Mouse (Mus musculus) heart, embryonic 15.5 days (tissue): ENCODE measurements at regions not wholly inside any gene's neighbourhood (a gene's known extent, or its start where the extent isn't known, plus 50 kb on each side); places are given as distances from the start of the nearest gene placed in this dataset.
"Not testable (repeated sequence)": the region's sequence is repeated elsewhere in the genome, so short reads cannot be mapped to it uniquely, and the experiment has no call there.

Experiments used
- ATAC-seq: fragments of 200-750 bp; cut with Nextera tagmentation; replicated peaks from 2 replicates; pipeline ENCODE4 v1.8.0; 2017; ENCODE audit warnings: low read depth, moderate TSS enrichment; ENCODE audit not compliant: insufficient number of reproducible peaks, insufficient read depth, low FRiP score
- H3K27ac ChIP-seq: fragments of 300-500 bp; sonication (generic); 2 replicates; pipeline ENCODE4 v1.5.1; 2015; ENCODE audit warnings: mild to moderate bottlenecking, inconsistent platforms
- H3K27me3 ChIP-seq: fragments of 300-500 bp; sonication (generic); 2 replicates; pipeline ENCODE4 v1.6.1; 2015; ENCODE audit warnings: inconsistent platforms
- H3K36me3 ChIP-seq: fragments of 300-500 bp; sonication (generic); 2 replicates; pipeline ENCODE4 v1.6.1; 2015; ENCODE audit warnings: mild to moderate bottlenecking, inconsistent platforms
- H3K4me1 ChIP-seq: fragments of 300-500 bp; sonication (generic); replicated peaks from 2 replicates; pipeline ENCODE4 v1.6.1; 2015; ENCODE audit warnings: inconsistent platforms
- H3K4me2 ChIP-seq: fragments of 300-500 bp; sonication (generic); 2 replicates; pipeline ENCODE4 v1.6.1; 2015; ENCODE audit warnings: inconsistent platforms, mild to moderate bottlenecking, moderate library complexity
- H3K4me3 ChIP-seq: fragments of 300-500 bp; sonication (generic); 2 replicates; pipeline ENCODE4 v1.5.1; 2015; ENCODE audit warnings: mild to moderate bottlenecking, inconsistent platforms
- H3K9ac ChIP-seq: fragments of 300-500 bp; sonication (generic); 2 replicates; pipeline ENCODE4 v1.6.1; 2015; ENCODE audit warnings: mild to moderate bottlenecking, inconsistent platforms
- H3K9me3 ChIP-seq: fragments of 300-500 bp; sonication (generic); replicated peaks from 2 replicates; pipeline ENCODE4 v1.6.1; 2016; ENCODE audit warnings: inconsistent platforms
- WGBS: fragments of 180-500 bp; shearing (Covaris S2); methylation state at CpG from one replicate; pipeline ENCODE4 v1.1.7; 2015; ENCODE audit warnings: mixed read lengths; 5-methylcytosine and 5-hydroxymethylcytosine counted together

- H3K4me1 ChIP-seq: peaks cover 7% of the 10 kb centered on the region; the same call in 1 of the 2 replicates
- H3K9me3 ChIP-seq: no peaks in the 10 kb centered on the region
- H3K27me3 ChIP-seq: no peaks in the 10 kb centered on the region
- ATAC-seq: no peak
- no peak overlapping the region for H3K9ac ChIP-seq
- H3K4me2 ChIP-seq: no peak overlapping the region
- no peaks in the 10 kb centered on the region for H3K36me3 ChIP-seq
- no peak overlapping the region for H3K4me3 ChIP-seq
- 77% methylated on average over 14 of the region's 14 CpGs for WGBS
- H3K27ac ChIP-seq: no peak overlapping the region
Observed at GRCm38 (mm10) chr10:99595659-99596058, 163.8 kb downstream of the Csl start.

DNA sequence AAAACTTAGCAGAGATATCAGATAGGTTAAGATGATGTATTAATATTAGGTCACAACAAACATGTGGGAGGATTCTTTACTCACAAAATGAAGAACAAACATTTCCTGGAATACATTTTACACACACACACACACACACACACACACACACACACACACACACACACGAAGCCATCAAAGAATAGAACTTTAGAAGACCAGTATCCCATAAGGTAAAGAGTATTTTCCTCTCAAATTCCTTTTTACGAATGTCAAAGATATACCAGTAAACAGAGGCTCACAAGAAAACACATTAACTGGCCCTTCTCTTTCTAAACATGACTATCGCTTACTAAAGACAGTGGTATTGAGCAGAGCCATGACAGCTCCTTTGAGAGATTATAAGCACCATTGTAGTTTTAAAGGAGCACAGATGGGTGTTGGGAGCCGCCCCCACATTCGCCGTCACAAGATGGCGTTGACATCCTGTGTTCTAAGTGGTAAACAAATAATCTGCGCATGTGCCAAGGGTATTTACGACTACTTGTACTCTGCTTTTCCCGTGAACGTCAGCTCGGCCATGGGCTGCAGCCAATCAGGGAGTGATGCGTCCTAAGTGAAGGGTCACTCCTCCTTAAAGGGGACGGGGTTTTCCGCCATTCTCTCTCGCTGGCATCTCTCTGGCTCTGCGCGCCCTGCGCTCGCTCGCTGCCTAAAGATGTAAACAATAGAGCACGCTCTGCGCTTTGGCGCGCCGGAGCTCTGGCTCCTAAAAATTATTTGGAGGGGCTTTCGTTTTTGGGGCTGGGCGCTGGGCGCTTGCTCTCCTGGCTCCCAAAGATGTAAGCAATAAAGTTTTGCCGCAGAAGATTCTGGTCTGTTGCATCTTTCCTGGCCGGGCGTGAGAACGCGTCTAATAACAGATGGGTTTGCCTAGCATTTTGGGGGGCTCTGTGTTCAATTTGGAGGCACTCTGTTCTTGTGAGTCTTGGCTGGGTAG lies 160.0 kb downstream of the Csl start:
- not testable (repeated sequence) for ATAC-seq, H3K27ac ChIP-seq, H3K4me1 ChIP-seq, H3K36me3 ChIP-seq, H3K9me3 ChIP-seq, H3K27me3 ChIP-seq
- peak overlapping the region; percentile 38 for H3K9ac ChIP-seq
- peak overlapping the region; percentile 56 for H3K4me2 ChIP-seq
- 40% methylated on average over 27 of the region's 34 CpGs for WGBS
- H3K4me3 ChIP-seq: peak overlapping the region; percentile 50

GRCm38 (mm10) chr10:99602331-99602730 lies 157.1 kb downstream of the Csl start:
- Histone ChIP-seq H3K4me2 (no peak overlapping the region), H3K27ac (no peak overlapping the region), H3K36me3 (no peaks in the 10 kb centered on the region), H3K9ac (no peak overlapping the region), H3K9me3 (no peaks in the 10 kb centered on the region), H3K4me1 (no peaks in the 10 kb centered on the region), H3K27me3 (no peaks in the 10 kb centered on the region), H3K4me3 (no peak overlapping the region)
- 77% methylated on average over 5 of the region's 5 CpGs for WGBS
- no peak for ATAC-seq

- Histone ChIP-seq H3K9me3 (no peaks in the 10 kb centered on the region), H3K4me2 (no peak overlapping the region), H3K27me3 (no peaks in the 10 kb centered on the region), H3K4me3 (no peak overlapping the region), H3K27ac (no peak overlapping the region), H3K36me3 (no peaks in the 10 kb centered on the region), H3K9ac (no peak overlapping the region), H3K4me1 (no peaks in the 10 kb centered on the region)
- 82% methylated on average over 1 of the region's 1 CpGs for WGBS
- ATAC-seq: no peak
Observed at GRCm38 (mm10) chr10:99604172-99604571, 155.3 kb downstream of the Csl start.

- no peaks in the 10 kb centered on the region for H3K9me3 ChIP-seq
- H3K4me3 ChIP-seq: no peak overlapping the region
- H3K27me3 ChIP-seq: no peaks in the 10 kb centered on the region
- ATAC-seq: no peak
- H3K27ac ChIP-seq: no peak overlapping the region
- no peaks in the 10 kb centered on the region for H3K36me3 ChIP-seq
- WGBS: 87% methylated on average over 10 of the region's 10 CpGs
- no peak overlapping the region for H3K4me2 ChIP-seq
- H3K4me1 ChIP-seq: no peaks in the 10 kb centered on the region
- no peak overlapping the region for H3K9ac ChIP-seq
Observed at GRCm38 (mm10) chr10:99608477-99608876, 151.0 kb downstream of the Csl start.

DNA sequence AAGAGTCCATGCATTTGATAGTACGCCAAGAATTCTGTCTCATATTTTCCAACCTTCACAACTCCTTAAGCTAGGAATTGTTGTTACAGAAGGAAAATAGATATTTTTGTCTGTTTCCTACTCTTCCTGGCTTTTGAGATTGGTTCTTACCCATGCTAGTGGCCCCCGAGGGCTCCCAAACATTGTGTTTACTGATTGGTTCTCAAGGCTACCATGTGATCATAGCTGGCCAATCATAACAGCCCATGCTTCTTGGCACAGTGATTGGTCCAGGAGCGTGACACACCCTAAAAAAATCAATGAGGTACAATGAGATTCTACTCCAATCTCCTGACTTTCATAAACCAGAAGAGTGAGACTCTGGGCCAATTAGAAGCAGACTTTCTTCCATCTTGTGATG lies 150.0 kb downstream of the Csl start:
- H3K4me3 ChIP-seq: no peak overlapping the region
- no peaks in the 10 kb centered on the region for H3K9me3 ChIP-seq
- WGBS: 90% methylated on average over 3 of the region's 3 CpGs
- H3K27me3 ChIP-seq: no peaks in the 10 kb centered on the region
- H3K4me1 ChIP-seq: no peaks in the 10 kb centered on the region
- H3K9ac ChIP-seq: no peak overlapping the region
- no peak overlapping the region for H3K4me2 ChIP-seq
- no peaks in the 10 kb centered on the region for H3K36me3 ChIP-seq
- no peak for ATAC-seq
- H3K27ac ChIP-seq: no peak overlapping the region

- H3K36me3 ChIP-seq: no peaks in the 10 kb centered on the region
- no peak overlapping the region for H3K9ac ChIP-seq
- WGBS: 76% methylated on average over 4 of the region's 4 CpGs
- no peaks in the 10 kb centered on the region for H3K4me1 ChIP-seq
- no peak overlapping the region for H3K4me2 ChIP-seq
- H3K27ac ChIP-seq: no peak overlapping the region
- no peak overlapping the region for H3K4me3 ChIP-seq
- no peaks in the 10 kb centered on the region for H3K27me3 ChIP-seq
- no peaks in the 10 kb centered on the region for H3K9me3 ChIP-seq
- no peak for ATAC-seq
Observed at GRCm38 (mm10) chr10:99610890-99611289, 148.6 kb downstream of the Csl start.

DNA sequence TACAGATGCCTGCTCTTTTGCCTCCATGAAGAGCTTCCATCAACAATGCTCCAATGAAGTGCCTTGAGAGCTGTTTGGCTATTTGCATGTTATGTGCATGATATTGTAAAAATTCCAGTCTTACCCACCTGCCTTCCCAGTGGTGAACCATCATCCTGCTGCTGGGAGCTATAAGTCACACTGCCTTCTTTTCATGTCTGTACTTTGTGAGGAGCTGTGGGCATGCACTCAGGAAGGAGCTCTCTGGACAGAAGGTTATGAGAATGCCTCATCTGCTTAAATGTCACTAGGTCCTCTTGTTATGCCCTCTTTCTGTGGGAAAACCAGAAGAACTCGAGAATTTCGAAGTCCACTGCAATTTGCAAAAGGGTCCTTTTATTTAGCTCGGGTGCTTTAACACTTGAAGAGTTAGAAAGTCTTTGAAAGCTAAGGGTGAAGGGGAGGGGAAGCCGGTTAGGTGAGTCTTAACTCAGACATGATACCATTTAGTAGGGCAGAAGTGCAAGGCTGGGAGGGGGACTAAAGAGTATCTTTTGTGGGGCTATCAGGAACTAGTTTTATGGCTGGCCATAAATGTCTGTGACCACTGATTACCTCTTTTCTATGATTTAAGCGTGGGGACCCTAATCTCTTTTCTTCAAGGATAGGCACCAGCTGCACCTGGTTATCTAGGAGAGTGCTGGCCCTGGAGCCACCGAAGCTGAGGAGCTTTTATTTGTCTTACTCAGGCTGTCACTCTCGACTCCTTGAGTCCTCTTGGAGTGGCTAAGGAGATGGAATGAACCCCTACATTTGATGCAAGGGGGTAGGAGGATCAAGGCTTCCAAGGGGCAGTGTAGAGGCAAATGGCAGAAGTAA lies 144.8 kb downstream of the Csl start:
- H3K4me3 ChIP-seq: no peak overlapping the region
- no peaks in the 10 kb centered on the region for H3K4me1 ChIP-seq
- no peak overlapping the region for H3K9ac ChIP-seq
- no peak for ATAC-seq
- H3K27ac ChIP-seq: no peak overlapping the region
- no peaks in the 10 kb centered on the region for H3K27me3 ChIP-seq
- WGBS: 48% methylated on average over 7 of the region's 7 CpGs
- H3K9me3 ChIP-seq: no peaks in the 10 kb centered on the region
- H3K4me2 ChIP-seq: no peak overlapping the region
- no peaks in the 10 kb centered on the region for H3K36me3 ChIP-seq

- Histone ChIP-seq H3K36me3 (no peaks in the 10 kb centered on the region), H3K4me1 (no peaks in the 10 kb centered on the region), H3K9me3 (no peaks in the 10 kb centered on the region), H3K4me3 (no peak overlapping the region), H3K27me3 (no peaks in the 10 kb centered on the region), H3K4me2 (no peak overlapping the region), H3K27ac (no peak overlapping the region), H3K9ac (no peak overlapping the region)
- WGBS: 78% methylated on average over 8 of the region's 8 CpGs
- ATAC-seq: no peak
Observed at GRCm38 (mm10) chr10:99615371-99615770, 144.1 kb downstream of the Csl start.

DNA sequence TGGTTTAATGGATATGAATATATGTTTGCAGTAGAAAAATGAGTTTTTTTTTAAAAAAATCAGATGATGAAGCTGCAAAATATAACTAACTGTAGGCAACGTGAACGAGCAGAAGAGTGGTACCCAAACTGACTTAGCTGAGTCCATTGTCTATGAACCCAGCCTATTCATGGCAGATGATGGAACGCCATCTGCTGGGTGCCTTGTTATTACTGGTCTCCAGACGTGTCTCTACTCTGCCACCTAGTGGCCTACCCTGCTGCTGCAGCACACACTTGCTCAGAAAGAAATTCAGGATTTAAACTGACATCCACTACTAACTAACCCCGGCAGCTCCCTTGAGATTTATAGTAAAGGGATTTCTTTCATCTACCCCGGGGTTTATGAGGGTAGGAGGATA lies 143.7 kb downstream of the Csl start:
- Histone ChIP-seq H3K36me3 (no peaks in the 10 kb centered on the region), H3K9me3 (no peaks in the 10 kb centered on the region), H3K27ac (no peak overlapping the region), H3K4me2 (no peak overlapping the region), H3K9ac (no peak overlapping the region), H3K27me3 (no peaks in the 10 kb centered on the region), H3K4me1 (no peaks in the 10 kb centered on the region), H3K4me3 (no peak overlapping the region)
- no peak for ATAC-seq
- WGBS: 15% methylated on average over 6 of the region's 6 CpGs

DNA sequence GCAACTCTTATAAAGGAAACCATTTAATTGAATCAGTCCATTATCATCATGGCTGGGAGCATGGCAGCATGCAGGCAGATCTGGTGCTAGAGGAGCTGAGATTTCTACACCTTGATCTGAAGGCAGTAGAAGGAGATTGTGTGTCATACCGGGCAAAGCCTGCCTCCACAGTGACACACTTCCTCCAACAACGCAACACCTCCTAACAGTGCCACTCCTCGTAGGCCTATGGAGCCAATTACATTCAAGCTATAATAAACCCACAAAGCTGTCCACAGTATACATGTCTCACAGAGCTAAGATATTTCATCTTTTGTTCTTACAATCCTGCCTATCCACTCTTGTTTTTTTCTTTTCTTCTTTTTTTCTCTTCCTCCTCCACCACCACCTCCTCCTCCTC lies 141.8 kb downstream of the Csl start:
- Histone ChIP-seq H3K4me1 (no peaks in the 10 kb centered on the region), H3K4me2 (no peak overlapping the region), H3K27ac (no peak overlapping the region), H3K27me3 (no peaks in the 10 kb centered on the region), H3K36me3 (no peaks in the 10 kb centered on the region), H3K4me3 (no peak overlapping the region), H3K9me3 (no peaks in the 10 kb centered on the region), H3K9ac (no peak overlapping the region)
- 73% methylated on average over 3 of the region's 3 CpGs for WGBS
- no peak for ATAC-seq
